Mouse (Mus musculus) erythroblast, embryonic 14.5 days (primary cell): ENCODE results near the gene AC161166.1. TPM values are rescaled to one million over a fixed set of nuclear protein-coding genes. Genes with fewer than 3 reads are reported as not detected.

Experiments used
- H3K27me3 ChIP-seq: 2 replicates; pipeline ENCODE4 v1.6.1; 2012; ENCODE audit warnings: inconsistent platforms; ENCODE audit not compliant: control insufficient read depth
- H3K36me3 ChIP-seq: 2 replicates; pipeline ENCODE4 v1.6.1; 2012; ENCODE audit warnings: mild to moderate bottlenecking, inconsistent platforms; ENCODE audit not compliant: control insufficient read depth
- H3K4me1 ChIP-seq: 2 replicates; pipeline ENCODE4 v1.6.1; 2012; ENCODE audit warnings: inconsistent platforms; ENCODE audit not compliant: control insufficient read depth
- H3K4me3 ChIP-seq: replicated peaks from 2 replicates; pipeline ENCODE3; 2012; ENCODE audit warnings: moderate library complexity, mild to moderate bottlenecking, inconsistent platforms
- H3K9me3 ChIP-seq: 2 replicates; pipeline ENCODE4 v1.6.1; 2012; ENCODE audit warnings: low read length, inconsistent platforms, mixed read lengths; ENCODE audit not compliant: control insufficient read depth
- GATA1 ChIP-seq: IDR thresholded peaks from 2 replicates; pipeline ENCODE4 v1.6.1; 2012; ENCODE audit warnings: low read length, inconsistent platforms, mixed read lengths
- TAL1 ChIP-seq: IDR thresholded peaks from 3 replicates; pipeline ENCODE4 v1.6.1; 2012; ENCODE audit warnings: low read length, inconsistent platforms, mixed read lengths
- polyA plus RNA-seq: library from polyadenylated mRNA; stranded (reverse); fragments of >175 nt; gene quantifications from 2 replicates; pipeline ENCODE4 v1.2.3, GENCODE M21; 2012

The AC161166.1 gene
- polyA plus RNA-seq, 1 experiment: not detected

GRCm38 (mm10) chr7:24473913-24474529 lies 38.2 kb downstream of the AC161166.1 start:
- TF ChIP-seq GATA1 (no peak), TAL1 (no peak)
- peaks cover 12% of the 10 kb centered on the region for H3K9me3 ChIP-seq
- H3K4me3 ChIP-seq: no peak overlapping the region
- H3K36me3 ChIP-seq: no peaks in the 10 kb centered on the region
- H3K4me1 ChIP-seq: no peaks in the 10 kb centered on the region
- H3K27me3 ChIP-seq: peaks cover 5% of the 10 kb centered on the region

- H3K27me3 ChIP-seq: no peaks in the 10 kb centered on the region; the same call in 1 of the 2 replicates
- no peaks in the 10 kb centered on the region for H3K4me1 ChIP-seq
- peaks cover 11% of the 10 kb centered on the region for H3K9me3 ChIP-seq
- no peaks in the 10 kb centered on the region for H3K36me3 ChIP-seq
- TF ChIP-seq TAL1 (no peak), GATA1 (no peak)
- H3K4me3 ChIP-seq: no peak overlapping the region
These were observed 39.3 kb downstream of the AC161166.1 start for GRCm38 (mm10) chr7:24472937-24473336.

- TF ChIP-seq TAL1 (no peak), GATA1 (no peak)
- Histone ChIP-seq H3K27me3 (no peaks in the 10 kb centered on the region; the same call in 1 of the 2 replicates), H3K4me1 (no peaks in the 10 kb centered on the region)
These were observed 39.8 kb downstream of the AC161166.1 start for GRCm38 (mm10) chr7:24472442-24472841.

DNA sequence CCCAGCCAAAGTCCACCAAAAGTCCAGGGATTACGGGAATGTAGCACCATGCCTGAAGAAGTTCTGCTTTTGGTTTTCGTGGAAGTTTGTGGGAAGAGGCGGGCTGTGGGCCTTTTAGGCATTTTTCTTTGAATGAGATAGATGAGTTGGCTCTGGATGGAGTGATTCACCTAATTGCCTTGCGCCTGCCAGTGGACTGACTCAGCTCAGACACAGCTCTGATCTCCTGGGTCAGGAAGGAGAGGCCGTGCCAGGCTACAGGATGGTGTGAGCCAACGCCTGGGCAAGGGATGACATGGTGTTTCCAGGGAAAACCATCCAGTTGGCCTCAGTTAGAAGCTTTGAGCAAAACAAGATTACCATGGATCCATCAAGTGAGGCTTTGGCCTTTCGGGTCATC lies 41.9 kb downstream of the AC161166.1 start:
- H3K9me3 ChIP-seq: peaks cover 3% of the 10 kb centered on the region
- no peaks in the 10 kb centered on the region for H3K27me3 ChIP-seq
- H3K4me1 ChIP-seq: no peaks in the 10 kb centered on the region
- no peaks in the 10 kb centered on the region for H3K36me3 ChIP-seq
- TF ChIP-seq TAL1 (no peak), GATA1 (no peak)
- H3K4me3 ChIP-seq: no peak overlapping the region

More at GRCm38 (mm10) chr7:24472442-24472841, 39.8 kb downstream of the AC161166.1 start:
- Histone ChIP-seq H3K36me3 (no peaks in the 10 kb centered on the region), H3K9me3 (peaks cover 6% of the 10 kb centered on the region), H3K4me3 (no peak overlapping the region)

GRCm38 (mm10) chr7:24469126-24469525 lies 43.1 kb downstream of the AC161166.1 start:
- Histone ChIP-seq H3K4me3 (no peak overlapping the region), H3K27me3 (no peaks in the 10 kb centered on the region), H3K9me3 (peaks cover 3% of the 10 kb centered on the region), H3K36me3 (no peaks in the 10 kb centered on the region), H3K4me1 (no peaks in the 10 kb centered on the region)
- TF ChIP-seq GATA1 (no peak), TAL1 (no peak)

GRCm38 (mm10) chr7:24467886-24468285 lies 44.4 kb downstream of the AC161166.1 start:
- Histone ChIP-seq H3K9me3 (peaks cover 3% of the 10 kb centered on the region), H3K36me3 (no peaks in the 10 kb centered on the region)
- no peak for TF ChIP-seq GATA1
- no peak for TF ChIP-seq TAL1

GRCm38 (mm10) chr7:24466835-24467234 lies 45.4 kb downstream of the AC161166.1 start:
- Histone ChIP-seq H3K4me1 (no peaks in the 10 kb centered on the region), H3K9me3 (peaks cover 3% of the 10 kb centered on the region), H3K36me3 (no peaks in the 10 kb centered on the region), H3K27me3 (peaks cover 14% of the 10 kb centered on the region), H3K4me3 (no peak overlapping the region)
- TF ChIP-seq TAL1 (no peak), GATA1 (no peak)

More at GRCm38 (mm10) chr7:24467886-24468285, 44.4 kb downstream of the AC161166.1 start:
- Histone ChIP-seq H3K4me3 (no peak overlapping the region), H3K27me3 (peaks cover 5% of the 10 kb centered on the region), H3K4me1 (no peaks in the 10 kb centered on the region)

DNA sequence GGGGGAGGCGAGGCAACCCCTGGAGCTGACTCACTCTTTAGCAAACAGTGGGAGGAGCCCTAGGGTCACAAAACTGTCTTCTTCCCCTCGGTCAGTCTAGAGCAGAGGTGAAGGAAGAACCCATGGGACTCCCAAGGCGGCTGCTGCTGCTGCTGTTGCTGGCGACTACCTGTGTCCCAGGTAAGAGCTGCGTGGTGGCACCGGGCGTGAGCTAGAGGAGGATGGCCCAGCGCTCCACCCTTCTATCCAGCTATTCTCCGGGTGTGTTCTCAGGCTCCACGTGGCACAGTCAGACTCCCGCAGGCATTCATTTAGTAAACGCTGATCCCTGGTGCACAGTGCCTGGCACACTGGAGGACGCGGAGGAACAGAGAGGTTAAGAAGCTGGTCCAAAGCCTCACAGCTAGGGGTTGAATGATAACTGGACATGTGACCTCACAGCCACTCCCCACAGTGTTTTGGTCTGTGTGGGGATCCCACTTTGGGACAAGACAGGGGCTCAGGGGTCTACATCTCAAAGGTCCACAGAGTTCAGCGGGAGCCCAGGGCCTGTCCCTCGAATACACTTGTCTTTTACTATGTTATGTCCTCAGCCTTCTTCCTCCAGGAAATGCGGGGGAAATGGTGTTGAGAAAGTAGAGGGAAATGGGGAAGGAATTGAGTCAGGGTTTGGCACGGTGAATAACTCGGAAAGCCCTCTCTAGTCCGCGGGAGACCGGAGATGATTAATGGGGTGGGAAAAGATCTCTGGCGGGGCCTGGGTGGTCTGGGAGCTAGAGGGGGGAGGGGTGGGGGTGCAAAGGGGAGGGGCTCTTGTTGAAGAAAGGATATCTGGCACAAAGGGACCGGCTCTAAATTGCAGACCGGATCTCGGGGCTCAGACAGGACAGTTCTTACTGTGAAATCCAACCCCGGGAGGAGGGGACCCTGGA lies 49.6 kb downstream of the AC161166.1 start, which contains the start of gene Plaur:
Gene Plaur, plus strand, starts transcription at position 97 of the 932 bp plus-strand sequence.
- Histone ChIP-seq H3K4me1 (no peaks in the 10 kb centered on the region; the same call in 1 of the 2 replicates), H3K4me3 (no peak within 1 kb of the TSS), H3K36me3 (no peaks in the 10 kb centered on the region), H3K27me3 (peaks cover 20% of the 10 kb centered on the region), H3K9me3 (no peaks in the 10 kb centered on the region)
- no peak for TF ChIP-seq TAL1
- no peak for TF ChIP-seq GATA1

DNA sequence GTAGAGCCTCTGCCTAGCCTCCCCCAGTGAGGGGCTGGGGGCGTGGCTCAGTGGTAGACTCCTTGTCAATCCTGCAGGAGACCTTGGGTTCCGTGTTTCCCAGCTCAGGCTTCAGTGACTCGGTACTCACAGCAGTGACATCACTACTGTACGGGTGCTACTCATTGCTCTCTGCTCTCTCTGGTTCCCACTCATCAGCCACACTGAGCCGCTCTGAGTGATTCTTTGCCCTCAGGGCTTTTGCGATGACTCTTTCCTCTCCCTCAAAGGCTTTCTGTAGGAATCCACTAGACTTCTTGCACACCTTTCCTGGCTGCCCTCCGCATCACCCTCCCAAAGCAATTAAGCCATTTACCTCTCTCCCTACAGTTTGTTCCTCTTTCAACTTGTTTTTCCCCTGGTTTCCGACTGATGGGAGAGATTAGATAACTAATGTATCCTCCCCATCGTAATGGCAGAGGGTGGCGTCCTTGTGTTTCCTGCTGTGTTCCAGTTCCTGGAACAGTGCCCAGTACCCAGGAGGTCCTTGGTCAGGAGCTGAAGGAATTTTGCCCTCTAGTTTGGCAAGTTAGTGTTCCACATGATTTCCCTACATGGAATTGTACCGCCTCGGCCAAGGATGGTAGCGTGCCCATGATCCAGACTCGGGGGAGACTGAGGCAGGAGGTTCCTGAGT lies 50.7 kb downstream of the AC161166.1 start:
- Histone ChIP-seq H3K9me3 (no peaks in the 10 kb centered on the region), H3K36me3 (no peaks in the 10 kb centered on the region), H3K4me3 (no peak overlapping the region), H3K4me1 (no peaks in the 10 kb centered on the region; the same call in 1 of the 2 replicates), H3K27me3 (peaks cover 20% of the 10 kb centered on the region)
- no peak for TF ChIP-seq GATA1
- TF ChIP-seq TAL1: no peak

Other genes with a start within 250 kb of the AC161166.1 start
- not detected in 2 replicates for gene Zfp93, start 242.0 kb downstream of the AC161166.1 start, polyA plus RNA-seq
- gene Zfp61, start 211.2 kb downstream of the AC161166.1 start, polyA plus RNA-seq: 0.12 TPM in 1 of 2 replicates, not detected in the other
- gene Zfp94, start 195.8 kb downstream of the AC161166.1 start, polyA plus RNA-seq: 0.07 TPM in 1 of 2 replicates, not detected in the other
- not detected in 2 replicates for gene Tescl, start 178.5 kb downstream of the AC161166.1 start, polyA plus RNA-seq
- gene Lypd5, start 163.3 kb downstream of the AC161166.1 start, polyA plus RNA-seq: 0.02 TPM in 1 of 2 replicates, not detected in the other
- gene Kcnn4, start 142.2 kb downstream of the AC161166.1 start, polyA plus RNA-seq: 56.1 and 61.3 TPM in 2 replicates
- gene Smg9, start 112.8 kb downstream of the AC161166.1 start, polyA plus RNA-seq: 16.4 and 18.4 TPM in 2 replicates
- not detected in 2 replicates for gene Irgc1, start 60.2 kb downstream of the AC161166.1 start, polyA plus RNA-seq
- gene Plaur, start 50.0 kb downstream of the AC161166.1 start, polyA plus RNA-seq: 0.08 and 0.17 TPM in 2 replicates
- 0.01 TPM in 1 of 2 replicates, not detected in the other for gene Cadm4, start 30.4 kb downstream of the AC161166.1 start, polyA plus RNA-seq
- 0.55 and 0.58 TPM in 2 replicates for gene Zfp428, start 5.4 kb downstream of the AC161166.1 start, polyA plus RNA-seq
- gene Irgq, start 18.2 kb upstream of the AC161166.1 start, polyA plus RNA-seq: 0.18 and 0.20 TPM in 2 replicates
- not detected in 2 replicates for gene Pinlyp, start 33.7 kb upstream of the AC161166.1 start, polyA plus RNA-seq
- 32.1 and 34.8 TPM in 2 replicates for gene Xrcc1, start 33.8 kb upstream of the AC161166.1 start, polyA plus RNA-seq
- 1.8 and 1.9 TPM in 2 replicates for gene Ethe1, start 75.1 kb upstream of the AC161166.1 start, polyA plus RNA-seq
- 0.08 TPM in 1 of 2 replicates, not detected in the other for gene Zfp575, start 75.2 kb upstream of the AC161166.1 start, polyA plus RNA-seq
- 0.03 and 0.09 TPM in 2 replicates for gene Phldb3, start 98.3 kb upstream of the AC161166.1 start, polyA plus RNA-seq
- not detected in 2 replicates for gene Lypd3, start 124.1 kb upstream of the AC161166.1 start, polyA plus RNA-seq
- not detected in 2 replicates for gene Tex101, start 164.2 kb upstream of the AC161166.1 start, polyA plus RNA-seq
- 0.24 and 0.66 TPM in 2 replicates for gene BC049730, start 196.8 kb upstream of the AC161166.1 start, polyA plus RNA-seq
- not detected in 2 replicates for gene Gm4763, start 214.5 kb upstream of the AC161166.1 start, polyA plus RNA-seq
- 0.02 and 0.12 TPM in 2 replicates for gene Cd177, start 247.9 kb upstream of the AC161166.1 start, polyA plus RNA-seq